Mouse (Mus musculus) cerebellum, adult 9-11 months (tissue): ENCODE results near the gene Tanc1.

ENCODE experiments used
- DNase-seq: peaks from one replicate; pipeline ENCODE4 v3.0.0; 2022

The Tanc1 gene

GRCm38 (mm10) chr2:59802722-59803387 lies 191.0 kb downstream of the Tanc1 start:
- DNase-seq, result no peak

GRCm38 (mm10) chr2:59805595-59805994 lies 193.8 kb downstream of the Tanc1 start:
- DNase-seq, result no peak

GRCm38 (mm10) chr2:59806038-59806437 lies 194.2 kb downstream of the Tanc1 start:
- DNase-seq, result no peak

GRCm38 (mm10) chr2:59808608-59809007 lies 196.8 kb downstream of the Tanc1 start:
- no peak for DNase-seq

GRCm38 (mm10) chr2:59810039-59810438 lies 198.2 kb downstream of the Tanc1 start:
- peak; percentile 63 for DNase-seq

GRCm38 (mm10) chr2:59811247-59811646 lies 199.4 kb downstream of the Tanc1 start:
- DNase-seq, result no peak

GRCm38 (mm10) chr2:59812641-59813040 lies 200.8 kb downstream of the Tanc1 start:
- no peak for DNase-seq

- peak; percentile 39 for DNase-seq
These were observed 201.6 kb downstream of the Tanc1 start for GRCm38 (mm10) chr2:59813457-59813856.

- no peak for DNase-seq
These were observed 203.2 kb downstream of the Tanc1 start for GRCm38 (mm10) chr2:59814997-59815396.

- no peak for DNase-seq
These were observed 206.8 kb downstream of the Tanc1 start for GRCm38 (mm10) chr2:59818663-59819062.

- no peak for DNase-seq
These were observed 207.6 kb downstream of the Tanc1 start for GRCm38 (mm10) chr2:59819415-59819814.

GRCm38 (mm10) chr2:59820088-59820487 lies 208.2 kb downstream of the Tanc1 start:
- DNase-seq, result no peak

GRCm38 (mm10) chr2:59821044-59821443 lies 209.2 kb downstream of the Tanc1 start:
- no peak for DNase-seq

- no peak for DNase-seq
These were observed 212.4 kb downstream of the Tanc1 start for GRCm38 (mm10) chr2:59824289-59824688.

- DNase-seq, result no peak
These were observed 213.5 kb downstream of the Tanc1 start for GRCm38 (mm10) chr2:59825380-59825779.

- no peak for DNase-seq
These were observed 216.3 kb downstream of the Tanc1 start for GRCm38 (mm10) chr2:59828103-59828655.

- no peak for DNase-seq
These were observed 217.1 kb downstream of the Tanc1 start for GRCm38 (mm10) chr2:59828777-59829508.

- no peak for DNase-seq
These were observed 217.9 kb downstream of the Tanc1 start for GRCm38 (mm10) chr2:59829718-59830117.

- DNase-seq, result no peak
These were observed 218.3 kb downstream of the Tanc1 start for GRCm38 (mm10) chr2:59830151-59830550.

- DNase-seq, result no peak
These were observed 219.1 kb downstream of the Tanc1 start for GRCm38 (mm10) chr2:59830940-59831339.

- no peak for DNase-seq
These were observed 220.0 kb downstream of the Tanc1 start for GRCm38 (mm10) chr2:59831831-59832230.

- no peak for DNase-seq
These were observed 227.0 kb downstream of the Tanc1 start for GRCm38 (mm10) chr2:59838825-59839224.

- no peak for DNase-seq
These were observed 227.9 kb downstream of the Tanc1 start for GRCm38 (mm10) chr2:59839755-59840154.

GRCm38 (mm10) chr2:59840191-59840590 lies 228.3 kb downstream of the Tanc1 start:
- DNase-seq, result no peak
